Comparison of ENCODE assay signal across 28 mouse cellular contexts in genomic region chr19:17732676-17733277, GRCm38 (mm10).
A peak's percentile ranks its signal among the peaks of the same experiment; 100 is the strongest.
DNase-seq lines count a peak whose midpoint lies in the region; ATAC-seq and TF ChIP-seq lines count a peak whose summit lies in the region.
"Had no signal": no experiment of that assay in that cellular context is flagged by ENCODE, and none has a peak within 500 bp of the region (broad histone marks: within the 10 kb centered on the region; RNA-seq: fewer than 3 reads in every experiment).

No protein-coding gene starts in this region.

- ATAC-seq in midbrain, embryonic 11.5 days (ENCODE audit: low FRiP score): no peak
- ATAC-seq in midbrain, postnatal 0 days (ENCODE audit: low FRiP score): no peak
- ATAC-seq in intestine, embryonic 16.5 days: peak; percentile 65
- no peak for ATAC-seq in hindbrain, embryonic 11.5 days (ENCODE audit: low FRiP score)
- ATAC-seq: activated CD4-positive, CD25-positive, alpha-beta regulatory T cell, adult 4 months; CD4-positive, CD25-positive, alpha-beta regulatory T cell, adult 4 months; forebrain, embryonic 14.5 days; forebrain, embryonic 16.5 days; Patski had no signal

- H3K27me3 ChIP-seq in midbrain, embryonic 11.5 days (ENCODE audit: control insufficient read depth, insufficient read depth, low read length): no peaks in the 10 kb centered on the region
- no peaks in the 10 kb centered on the region for H3K27me3 ChIP-seq in midbrain, postnatal 0 days (ENCODE audit: insufficient read depth, low read length)
- H3K27me3 ChIP-seq in intestine, embryonic 16.5 days (replicated peaks; ENCODE audit: control insufficient read depth, insufficient read depth, low read length): no peaks in the 10 kb centered on the region
- no peaks in the 10 kb centered on the region for H3K27me3 ChIP-seq in small intestine, adult 2 months (ENCODE audit: control insufficient read depth, insufficient read depth, low read length)
- no peaks in the 10 kb centered on the region for H3K27me3 ChIP-seq in hindbrain, embryonic 11.5 days (ENCODE audit: control insufficient read depth, insufficient read depth, low read length)
- H3K27me3 ChIP-seq: CH12.LX; embryonic facial prominence, embryonic 13.5 days; embryonic facial prominence, embryonic 15.5 days; forebrain, embryonic 12.5 days; Patski had no signal

- H3K4me2 ChIP-seq in midbrain, embryonic 11.5 days: no peak overlapping the region
- H3K4me2 ChIP-seq in midbrain, postnatal 0 days (ENCODE audit: low read depth, low read length, poor library complexity, severe bottlenecking): no peak overlapping the region
- no peak overlapping the region for H3K4me2 ChIP-seq in intestine, embryonic 16.5 days (ENCODE audit: low read depth, low read length)
- no peak overlapping the region for H3K4me2 ChIP-seq in hindbrain, embryonic 11.5 days (replicated peaks; ENCODE audit: low read depth, low read length)
- H3K4me2 ChIP-seq: embryonic facial prominence, embryonic 13.5 days; embryonic facial prominence, embryonic 15.5 days; forebrain, embryonic 12.5 days had no signal

- H3K9ac ChIP-seq in midbrain, embryonic 11.5 days (ENCODE audit: low read length): no peak overlapping the region
- no peak overlapping the region for H3K9ac ChIP-seq in midbrain, postnatal 0 days (replicated peaks; ENCODE audit: low read length, poor library complexity, severe bottlenecking)
- no peak overlapping the region for H3K9ac ChIP-seq in intestine, embryonic 16.5 days (ENCODE audit: low read depth, low read length)
- H3K9ac ChIP-seq in hindbrain, embryonic 11.5 days (ENCODE audit: low read depth, low read length): no peak overlapping the region
- H3K9ac ChIP-seq: embryonic facial prominence, embryonic 13.5 days; embryonic facial prominence, embryonic 15.5 days; forebrain, embryonic 12.5 days had no signal

- DNase-seq in midbrain, embryonic 11.5 days (ENCODE audit: low spot score, missing footprints): peak; percentile 26
- DNase-seq in midbrain, postnatal 0 days (ENCODE audit: low spot score): no peak
- DNase-seq in retina, postnatal 1 day: no peak
- DNase-seq in hindbrain, embryonic 11.5 days (ENCODE audit: low spot score): no peak
- DNase-seq in adrenal gland, postnatal 36 days: no peak
- DNase-seq: adrenal gland, adult 8-10 months; adrenal gland, postnatal 14 days; B cell, adult 2 months; cerebellum, adult 11 months; cerebellum, adult 18-20 months; cerebellum, adult 8-10 months; cerebellum, postnatal 10 days; cerebellum, postnatal 25 days; embryo, embryonic 11 days had no signal

- no peaks in the 10 kb centered on the region for H3K4me1 ChIP-seq in midbrain, embryonic 11.5 days (ENCODE audit: control insufficient read depth, insufficient read depth, low read length)
- H3K4me1 ChIP-seq in midbrain, postnatal 0 days (ENCODE audit: insufficient read depth, low read length): no peaks in the 10 kb centered on the region
- no peaks in the 10 kb centered on the region; the same call in 1 of the 2 replicates for H3K4me1 ChIP-seq in intestine, embryonic 16.5 days (ENCODE audit: control insufficient read depth, insufficient read depth, low read length)
- peaks cover 8% of the 10 kb centered on the region; the same call in 1 of the 2 replicates for H3K4me1 ChIP-seq in small intestine, adult 2 months (ENCODE audit: control insufficient read depth, insufficient read depth, insufficient read length, low read length)
- H3K4me1 ChIP-seq in hindbrain, embryonic 11.5 days (replicated peaks; ENCODE audit: control insufficient read depth, insufficient read depth, low read length): no peaks in the 10 kb centered on the region
- H3K4me1 ChIP-seq: embryonic facial prominence, embryonic 13.5 days; embryonic facial prominence, embryonic 15.5 days; forebrain, embryonic 12.5 days had no signal

- H3K4me3 ChIP-seq in midbrain, embryonic 11.5 days (ENCODE audit: low read depth, low read length): no peak overlapping the region
- no peak overlapping the region for H3K4me3 ChIP-seq in midbrain, postnatal 0 days (ENCODE audit: low read depth, low read length)
- no peak overlapping the region for H3K4me3 ChIP-seq in intestine, embryonic 16.5 days (ENCODE audit: low read length)
- H3K4me3 ChIP-seq in small intestine, adult 2 months (ENCODE audit: low read depth, low read length): no peak overlapping the region
- no peak overlapping the region for H3K4me3 ChIP-seq in hindbrain, embryonic 11.5 days (ENCODE audit: low read depth, low read length)
- H3K4me3 ChIP-seq: embryonic facial prominence, embryonic 13.5 days; embryonic facial prominence, embryonic 15.5 days; erythroblast, embryonic 14.5 days; forebrain, embryonic 10.5 days; forebrain, embryonic 12.5 days had no signal

- TF ChIP-seq POLR2A in small intestine, adult 2 months (IDR thresholded peaks at IDR 0.05; ENCODE audit: low read depth, low read length): no peak

- no peak overlapping the region for H3K27ac ChIP-seq in midbrain, embryonic 11.5 days (ENCODE audit: low read depth, low read length)
- no peak overlapping the region for H3K27ac ChIP-seq in midbrain, postnatal 0 days (ENCODE audit: low read depth, low read length)
- no peak overlapping the region for H3K27ac ChIP-seq in intestine, embryonic 16.5 days (ENCODE audit: low read length)
- peak overlapping the region; percentile 74 for H3K27ac ChIP-seq in small intestine, adult 2 months (ENCODE audit: insufficient read depth, low read depth, low read length)
- H3K27ac ChIP-seq in hindbrain, embryonic 11.5 days (ENCODE audit: low read depth, low read length): no peak overlapping the region
- H3K27ac ChIP-seq: embryonic facial prominence, embryonic 13.5 days; embryonic facial prominence, embryonic 15.5 days; forebrain, embryonic 10.5 days; forebrain, embryonic 12.5 days had no signal

- no peaks in the 10 kb centered on the region for H3K9me3 ChIP-seq in midbrain, embryonic 11.5 days (ENCODE audit: control insufficient read depth, low read length)
- H3K9me3 ChIP-seq in midbrain, postnatal 0 days (ENCODE audit: low read length): no peaks in the 10 kb centered on the region
- H3K9me3 ChIP-seq in intestine, embryonic 16.5 days (ENCODE audit: control insufficient read depth, low read length): no peaks in the 10 kb centered on the region
- H3K9me3 ChIP-seq in hindbrain, embryonic 11.5 days (ENCODE audit: control insufficient read depth, low read length): no peaks in the 10 kb centered on the region
- H3K9me3 ChIP-seq: embryonic facial prominence, embryonic 13.5 days; embryonic facial prominence, embryonic 15.5 days; forebrain, embryonic 10.5 days; forebrain, embryonic 12.5 days; G1E had no signal

- TF ChIP-seq CTCF in midbrain, postnatal 0 days (IDR thresholded peaks at IDR 0.05): no peak
- no peak for TF ChIP-seq CTCF in small intestine, adult 2 months (IDR thresholded peaks at IDR 0.05; ENCODE audit: extremely low read depth, insufficient read length, insufficient replicate concordance, low read depth, low read length)

- H3K36me3 ChIP-seq in midbrain, embryonic 11.5 days (ENCODE audit: control insufficient read depth, insufficient read depth, low read length): no peaks in the 10 kb centered on the region
- no peaks in the 10 kb centered on the region for H3K36me3 ChIP-seq in midbrain, postnatal 0 days (ENCODE audit: insufficient read depth, low read length)
- H3K36me3 ChIP-seq in intestine, embryonic 16.5 days (ENCODE audit: control insufficient read depth, insufficient read depth, low read length): no peaks in the 10 kb centered on the region
- peaks cover 30% of the 10 kb centered on the region for H3K36me3 ChIP-seq in small intestine, adult 2 months (ENCODE audit: control insufficient read depth, insufficient read depth, low read length)
- no peaks in the 10 kb centered on the region for H3K36me3 ChIP-seq in hindbrain, embryonic 11.5 days (ENCODE audit: control insufficient read depth, insufficient read depth, low read length)
- H3K36me3 ChIP-seq: embryonic facial prominence, embryonic 13.5 days; embryonic facial prominence, embryonic 15.5 days; forebrain, embryonic 12.5 days; G1E had no signal
